Mouse (Mus musculus): ENCODE measurements around the gene D930048N14Rik. TPM values are rescaled to one million over a fixed set of nuclear protein-coding genes. Genes with fewer than 3 reads are reported as not detected.
"Not testable (repeated sequence)": the region's sequence is repeated elsewhere in the genome, so short reads cannot be mapped to it uniquely, and the experiment has no call there.

D930048N14Rik gene
- polyA plus RNA-seq (2017; shearing (Covaris generic)): under 1 TPM in 1 of 2 experiments, not detected in 1; 0.62 TPM

DNA sequence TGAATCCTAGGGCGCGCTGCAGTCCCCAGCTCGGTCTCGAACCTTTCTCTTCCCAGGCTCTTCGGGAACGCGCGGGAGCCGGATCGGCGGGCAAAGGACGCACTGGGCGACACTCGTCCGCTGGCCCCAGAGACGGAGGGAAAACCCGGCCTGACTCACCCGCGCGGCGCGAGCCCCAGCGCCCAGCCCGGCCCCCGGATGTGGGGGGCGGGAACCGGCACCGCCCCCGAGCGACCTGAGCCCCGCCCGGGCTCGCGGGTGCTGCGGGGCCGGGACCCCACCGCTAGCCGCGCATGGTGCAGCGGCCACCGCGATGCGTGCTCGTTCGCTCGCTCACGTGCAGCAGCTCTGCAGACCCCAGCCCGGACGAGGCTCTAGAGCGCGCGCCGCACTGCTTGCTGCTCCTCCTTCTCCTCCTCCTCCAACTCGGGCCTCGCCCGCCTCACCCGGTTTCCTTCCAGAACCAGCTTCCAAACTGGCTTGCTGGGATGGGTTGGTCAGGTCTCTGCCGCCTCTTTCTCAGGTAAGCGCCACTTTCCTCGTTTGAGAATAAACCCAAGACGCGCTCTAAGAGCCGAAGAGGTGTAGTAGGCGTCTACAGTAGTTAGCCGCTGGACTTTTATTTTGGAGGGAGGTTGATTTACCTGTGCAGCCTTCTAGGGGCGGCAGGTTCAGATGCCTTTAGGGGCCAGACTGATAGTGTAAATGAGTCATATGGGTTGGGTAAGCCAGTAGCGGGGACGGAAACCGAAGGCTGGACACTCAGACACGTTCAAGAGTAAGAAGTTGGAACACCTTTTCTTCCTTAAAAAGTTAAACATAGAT lies at the start of gene D930048N14Rik, which contains the start of gene N4bp3:
Gene D930048N14Rik, plus strand, starts transcription at position 264 of the 825 bp plus-strand sequence.
Gene N4bp3, minus strand, starts transcription at position 152 of the 825 bp plus-strand sequence.
- peak; percentile 89 for ATAC-seq

DNA sequence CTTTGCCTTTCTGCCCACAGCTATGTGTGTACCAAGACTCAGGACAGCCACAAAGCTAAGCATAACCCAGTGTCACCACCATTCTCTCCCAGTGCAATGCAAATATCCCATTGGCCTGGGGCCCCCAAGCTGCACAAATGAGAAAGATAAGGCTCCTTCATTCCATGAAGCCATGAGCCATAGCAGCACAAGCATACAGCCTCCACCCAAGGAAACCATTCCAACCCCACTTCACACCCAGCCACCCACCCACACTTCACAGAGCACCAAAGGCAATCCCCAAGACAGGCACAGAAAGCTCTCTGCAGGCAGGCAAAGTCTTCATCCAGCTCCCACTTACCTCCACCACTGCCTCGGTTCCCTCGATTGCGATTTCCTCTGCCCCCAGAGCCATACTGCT lies 48.5 kb upstream of the D930048N14Rik start:
- ATAC-seq: no peak

DNA sequence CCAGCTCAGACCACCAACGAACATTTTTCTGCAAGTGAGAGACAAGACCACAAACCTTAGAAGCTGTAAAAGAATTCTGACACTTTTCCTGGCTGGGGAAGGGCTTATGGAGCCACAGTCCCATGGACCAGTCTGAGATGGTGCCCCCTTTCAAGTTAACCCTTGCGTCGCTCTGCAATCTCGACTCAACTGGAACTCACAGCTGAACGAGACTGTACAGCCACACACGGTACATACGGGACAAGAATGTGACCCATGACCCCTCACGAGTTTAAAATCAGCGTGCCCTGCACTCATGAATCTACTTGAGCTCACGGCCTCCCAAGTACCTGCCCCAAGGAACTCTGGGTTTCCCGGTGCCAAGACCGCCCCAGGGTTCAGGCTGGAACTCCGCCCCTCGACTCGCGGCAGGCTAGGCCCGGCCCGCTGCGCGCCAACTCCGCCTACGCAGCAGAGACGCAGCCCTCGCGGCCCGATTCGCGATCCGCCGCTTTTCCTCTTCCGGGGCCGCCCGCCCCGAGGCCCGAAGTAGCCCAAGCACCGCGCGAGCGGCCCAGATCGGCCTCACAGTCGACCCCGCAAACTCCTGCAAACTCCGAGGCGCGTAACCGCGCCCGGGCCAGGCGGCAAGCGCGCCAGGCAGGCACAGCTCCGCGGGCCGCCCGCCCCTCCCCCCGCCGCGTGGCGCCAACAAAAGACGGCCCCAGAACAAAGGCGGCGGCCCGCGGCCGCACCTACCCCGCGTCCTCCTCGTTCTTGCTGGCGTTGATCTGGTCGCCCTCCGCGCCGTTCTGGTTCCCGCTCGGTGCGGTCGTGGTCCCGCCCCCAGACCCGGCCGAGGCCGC lies 44.9 kb upstream of the D930048N14Rik start:
- peak; percentile 68 for ATAC-seq

DNA sequence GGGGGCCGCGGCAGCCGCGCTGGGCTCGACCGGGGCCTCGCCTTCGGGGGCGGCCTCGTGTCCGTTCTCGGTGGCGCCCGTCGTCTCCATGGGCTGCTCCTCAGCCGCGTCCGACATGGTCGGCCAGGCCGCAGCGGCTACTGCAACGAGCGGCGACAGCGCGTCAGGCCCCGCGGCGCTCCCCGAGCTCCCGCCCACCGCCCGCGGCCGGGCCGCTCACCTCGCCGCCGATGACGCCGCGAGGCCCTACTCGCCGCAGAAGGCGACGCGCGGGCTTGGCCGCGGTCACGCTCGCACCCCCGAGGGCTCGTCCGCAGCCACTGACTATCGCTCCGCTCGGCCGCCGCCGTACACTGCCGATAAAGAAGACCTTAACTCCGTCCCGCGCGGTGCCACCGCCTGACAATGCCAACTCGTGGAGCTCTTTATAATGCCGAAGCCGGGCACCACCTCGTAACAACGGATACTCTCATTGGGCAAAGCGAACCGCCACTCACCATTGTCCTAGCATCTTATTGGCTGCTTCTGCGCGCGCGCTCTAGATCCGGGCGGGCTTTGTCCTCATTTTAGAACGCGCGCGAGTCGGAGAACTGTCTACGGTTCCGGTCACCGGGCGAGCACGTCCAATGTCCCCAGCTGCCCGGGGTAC lies 44.2 kb upstream of the D930048N14Rik start, which contains the start of gene Hnrnpab:
Gene Hnrnpab, minus strand, starts transcription at position 401 of the 649 bp plus-strand sequence.
- peak; percentile 83 for ATAC-seq

DNA sequence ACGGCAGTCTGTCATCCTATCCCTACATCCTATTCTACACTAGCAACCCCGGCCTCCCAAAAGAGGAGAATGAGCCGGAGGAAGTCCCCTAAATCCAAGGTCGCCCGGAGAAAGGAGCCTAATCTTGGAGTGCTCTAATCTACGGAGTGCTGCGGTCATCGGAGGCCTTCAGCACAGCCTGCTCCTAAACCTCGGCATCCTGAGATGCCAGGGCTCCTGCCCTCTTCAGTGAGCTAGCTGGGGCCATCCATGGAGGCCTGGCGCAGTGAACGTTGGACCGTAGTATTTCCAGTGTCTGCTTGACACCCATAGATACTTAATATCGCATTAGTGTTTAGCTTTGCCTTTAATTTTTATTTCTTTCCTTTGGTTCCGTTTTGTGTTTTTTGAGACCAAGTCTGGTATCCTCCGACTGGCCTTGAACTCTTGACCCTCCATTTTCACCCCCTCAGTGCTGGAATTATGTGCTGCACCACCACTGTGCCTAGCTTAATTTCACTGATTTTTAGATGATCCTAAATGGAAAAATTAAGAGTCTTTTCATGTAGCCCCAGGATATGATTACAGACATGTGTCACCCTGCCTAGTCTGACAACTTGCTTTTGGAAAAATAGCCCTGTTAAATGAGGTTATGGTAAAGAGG lies 43.5 kb upstream of the D930048N14Rik start:
- ATAC-seq: peak; percentile 22

DNA sequence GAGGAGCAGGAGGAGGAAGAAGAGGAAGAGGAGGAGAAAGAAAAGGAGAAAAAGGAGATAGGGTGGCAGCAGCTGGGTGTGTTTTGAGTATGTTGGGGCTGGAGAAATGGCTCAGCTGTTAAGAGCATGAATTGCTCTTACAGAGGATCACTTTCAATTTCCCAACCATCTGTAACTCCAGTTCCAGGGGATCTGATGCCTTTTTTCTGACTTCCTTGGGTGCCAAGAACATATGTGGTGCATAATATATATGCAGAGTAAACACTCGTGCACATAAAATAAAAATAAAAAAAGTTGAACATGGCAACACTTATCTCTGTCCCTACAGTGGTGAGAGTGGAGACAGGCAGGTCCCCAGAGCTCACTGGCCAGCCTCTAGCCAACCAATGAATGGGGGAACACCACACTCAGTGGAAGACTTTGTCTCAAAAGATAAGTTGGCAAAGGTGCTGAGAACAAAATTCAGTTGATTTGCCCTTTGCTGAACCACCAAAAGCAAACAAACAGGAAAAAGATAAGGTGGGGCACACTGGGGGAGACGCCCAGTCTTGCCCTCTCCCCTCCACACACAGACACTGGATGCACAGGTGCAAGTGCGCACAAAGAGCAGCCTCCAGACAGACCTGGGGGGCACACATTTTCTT lies 41.4 kb upstream of the D930048N14Rik start:
- ATAC-seq: no peak

DNA sequence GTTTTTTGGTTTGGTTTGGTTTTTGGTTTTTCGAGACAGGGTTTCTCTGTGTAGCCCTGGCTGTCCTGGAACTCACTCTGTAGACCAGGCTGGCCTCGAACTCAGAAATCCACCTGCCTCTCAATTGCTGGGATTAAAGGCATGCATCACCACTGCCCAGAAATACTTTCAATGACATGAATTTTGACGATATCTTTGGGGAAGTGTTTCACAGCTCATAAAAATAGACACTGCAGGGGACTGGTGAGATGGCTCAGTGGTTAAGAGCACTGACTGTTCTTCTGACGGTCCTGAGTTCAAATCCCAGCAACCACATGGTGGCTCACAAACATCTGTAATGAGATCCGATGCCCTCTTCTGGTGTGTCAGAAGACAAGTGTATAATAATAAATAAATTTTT lies 40.8 kb upstream of the D930048N14Rik start:
- not testable (repeated sequence) for ATAC-seq

DNA sequence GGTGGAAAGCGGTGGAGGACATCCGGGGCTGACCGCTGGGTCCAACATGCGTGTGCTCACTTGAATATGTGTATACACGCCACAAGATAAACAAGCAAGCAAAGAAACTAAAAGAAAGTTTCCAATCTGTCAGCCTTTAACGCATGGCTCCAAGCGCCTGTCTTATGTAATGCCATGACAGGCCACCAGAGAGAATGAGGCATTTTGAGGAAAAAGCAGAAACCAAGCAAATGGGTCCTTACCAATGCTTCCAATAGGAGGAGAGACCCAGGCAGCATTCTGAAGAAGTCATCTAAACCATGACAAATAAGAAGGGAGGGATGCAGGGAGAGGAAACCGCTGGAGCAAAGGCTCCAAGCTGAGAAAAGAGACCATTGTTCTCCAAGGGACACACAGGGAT lies 36.5 kb upstream of the D930048N14Rik start:
- no peak for ATAC-seq

DNA sequence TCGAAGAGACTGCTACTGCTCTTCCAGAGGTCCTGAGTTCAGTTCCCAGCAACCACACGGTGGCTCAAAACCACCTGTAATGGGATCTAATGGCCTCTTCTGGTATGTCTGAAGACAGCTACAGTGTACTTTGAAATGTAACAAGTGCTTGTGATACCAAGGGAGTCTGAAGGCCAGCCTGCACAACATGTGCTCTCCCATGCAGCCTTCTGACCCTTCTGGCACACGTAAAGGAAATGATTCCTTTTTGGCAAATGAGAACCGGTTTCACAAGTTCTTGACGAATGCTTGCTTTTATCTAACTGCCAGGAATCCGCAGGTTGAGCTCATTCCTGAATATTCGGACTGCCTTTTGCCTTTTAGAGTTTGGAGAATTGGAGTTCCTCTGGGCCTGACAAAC lies 35.6 kb upstream of the D930048N14Rik start:
- no peak for ATAC-seq

DNA sequence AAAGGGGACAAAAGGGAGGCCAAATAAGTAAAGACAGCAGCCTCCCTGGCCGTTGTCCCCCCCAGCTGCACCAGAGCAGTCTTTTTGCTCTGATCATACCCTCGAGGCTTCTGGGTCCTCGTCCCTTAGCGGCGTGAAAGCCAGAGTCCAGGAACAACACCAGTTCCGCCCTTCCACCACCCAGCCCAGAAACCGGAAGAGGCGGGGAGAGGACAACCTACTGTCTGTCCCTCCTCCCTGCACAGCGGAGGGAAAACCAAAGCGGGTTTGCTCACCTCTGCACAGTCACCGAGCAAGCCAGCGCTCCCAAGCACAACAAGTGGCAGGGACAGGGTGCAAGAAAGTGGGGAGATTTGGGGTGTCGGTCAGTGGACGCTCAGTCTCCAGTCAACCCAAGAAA lies 35.2 kb upstream of the D930048N14Rik start:
- peak; percentile 74 for ATAC-seq

DNA sequence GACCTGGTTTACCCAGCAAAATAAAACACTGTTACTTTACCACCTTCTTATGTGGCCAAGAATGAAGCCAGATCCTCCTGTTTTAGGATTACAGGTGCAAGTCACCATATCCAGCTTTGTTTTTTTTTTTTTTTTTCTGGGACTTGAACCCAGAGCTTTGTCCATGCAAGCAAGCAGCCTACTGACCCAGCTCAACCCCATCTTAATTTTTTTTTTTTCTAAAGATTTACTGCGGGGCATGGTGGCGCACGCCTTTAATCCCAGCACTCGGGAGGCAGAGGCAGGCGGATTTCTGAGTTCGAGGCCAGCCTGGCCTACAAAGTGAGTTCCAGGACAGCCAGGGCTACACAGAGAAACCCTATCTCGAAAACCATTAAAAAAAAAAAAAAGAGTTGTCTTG lies 34.6 kb upstream of the D930048N14Rik start:
- ATAC-seq: not testable (repeated sequence)

DNA sequence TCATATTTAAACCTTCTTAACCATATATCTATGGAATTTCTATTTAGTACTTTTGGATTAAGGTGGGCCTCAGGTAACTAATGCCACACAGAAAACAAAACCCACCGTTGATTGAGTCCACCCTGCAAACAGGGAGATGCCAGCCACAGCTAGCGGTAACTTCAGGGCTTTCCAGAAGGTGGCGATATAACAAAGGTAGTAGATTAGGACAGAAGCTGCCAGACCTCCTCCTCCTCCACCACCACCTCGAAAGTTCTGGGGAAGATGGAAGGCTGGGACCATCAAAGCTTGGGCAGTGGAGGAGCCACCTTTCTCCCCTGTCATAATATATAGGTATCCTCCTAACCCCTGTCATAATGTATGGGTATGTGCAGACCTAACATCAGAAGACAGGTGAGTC lies 33.1 kb upstream of the D930048N14Rik start:
- peak; percentile 30 for ATAC-seq

DNA sequence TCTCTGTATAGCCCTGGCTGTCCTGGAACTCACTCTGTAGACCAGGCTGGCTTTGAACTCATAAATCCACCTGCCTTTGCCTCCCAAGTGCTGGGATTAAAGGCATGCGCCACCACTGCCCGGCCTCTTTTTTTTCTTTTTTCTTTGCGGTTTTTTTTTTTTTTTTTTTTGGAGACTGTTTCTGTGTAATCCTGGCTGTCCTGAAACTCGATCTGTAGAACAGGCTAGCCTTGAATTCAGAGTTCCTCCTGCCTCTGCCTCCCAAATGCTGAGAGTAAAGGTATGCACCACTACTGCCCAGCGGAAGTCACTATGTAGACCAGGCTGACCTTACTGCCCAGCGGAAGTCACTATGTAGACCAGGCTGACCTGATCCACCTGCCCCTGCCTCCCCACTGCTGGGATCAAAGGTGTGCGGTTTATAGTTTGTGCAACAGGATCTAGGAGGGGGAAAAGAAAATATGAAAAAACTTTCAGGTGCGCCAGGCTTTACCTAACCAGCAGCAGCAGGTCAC lies 31.8 kb upstream of the D930048N14Rik start:
- no peak for ATAC-seq

DNA sequence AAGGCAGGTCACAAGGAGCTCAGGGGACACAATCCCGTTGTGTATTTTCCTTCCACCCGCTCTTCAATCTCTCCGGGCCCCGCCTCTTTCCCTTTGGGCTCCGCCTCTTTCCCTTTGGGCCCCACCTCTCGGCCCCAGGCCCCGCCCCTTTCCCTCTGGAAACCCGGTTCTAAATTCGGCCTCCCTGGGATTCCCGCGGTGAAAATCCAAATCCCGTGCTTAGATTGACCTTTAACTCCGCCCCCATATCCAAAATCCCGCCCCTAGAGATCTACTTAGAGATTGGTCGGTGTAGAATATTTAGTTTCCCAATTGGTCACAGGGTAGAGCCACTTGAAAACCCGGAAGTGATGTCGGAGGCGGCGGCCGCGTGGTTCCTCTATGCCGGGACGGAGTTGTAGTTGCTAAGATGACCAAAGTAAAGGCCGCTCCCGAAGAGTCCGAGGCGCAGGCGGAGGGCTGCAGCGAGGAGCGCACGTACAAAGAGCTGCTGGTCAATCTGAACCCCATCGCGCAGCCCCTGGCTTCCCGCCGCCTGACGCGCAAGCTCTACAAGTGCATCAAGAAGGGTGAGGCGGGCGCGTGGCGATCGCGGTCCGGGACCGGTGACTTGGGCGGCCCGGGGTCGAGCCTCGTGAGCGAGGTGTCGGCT lies 31.2 kb upstream of the D930048N14Rik start, which contains the start of gene Nhp2:
Gene Nhp2, plus strand, starts transcription at position 327 of the 652 bp plus-strand sequence.
- peak; percentile 87 for ATAC-seq

DNA sequence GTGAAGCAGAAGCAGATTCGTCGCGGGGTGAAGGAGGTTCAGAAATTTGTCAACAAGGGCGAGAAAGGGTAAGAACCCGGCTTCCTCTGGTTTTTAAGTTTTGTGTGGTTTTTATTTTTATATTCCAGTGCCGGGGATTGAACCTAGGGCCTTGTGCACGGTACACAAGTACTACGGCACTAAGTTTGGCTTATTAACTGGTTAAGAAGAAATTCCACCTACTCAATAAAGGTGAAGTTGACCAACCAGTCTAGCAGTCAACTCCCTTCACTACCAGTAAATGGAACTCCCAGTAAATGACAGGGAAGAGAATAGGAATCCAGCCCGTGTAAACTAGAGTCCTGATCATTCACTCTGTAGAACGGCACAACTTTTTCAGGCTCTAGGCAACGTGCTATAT lies 30.7 kb upstream of the D930048N14Rik start:
- no peak for ATAC-seq

DNA sequence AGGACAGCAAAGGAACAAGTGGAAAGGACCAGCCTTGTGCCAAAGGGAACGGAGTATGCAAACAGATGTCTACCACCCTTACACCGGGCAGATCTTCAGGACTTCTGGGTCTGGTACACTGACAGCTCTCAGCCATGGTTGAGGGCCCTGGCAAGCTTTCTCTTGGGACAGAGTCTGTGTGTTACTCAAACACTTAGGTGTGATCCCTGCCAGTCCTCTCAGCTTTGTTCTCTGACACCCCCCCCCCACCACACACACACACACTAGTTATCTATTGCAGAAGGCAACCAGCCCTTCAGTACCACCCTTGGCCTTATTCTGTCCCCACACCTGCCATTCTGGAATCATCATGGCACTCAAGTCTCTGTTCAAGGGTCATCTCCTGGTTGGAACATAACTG lies 29.0 kb upstream of the D930048N14Rik start:
- no peak for ATAC-seq

DNA sequence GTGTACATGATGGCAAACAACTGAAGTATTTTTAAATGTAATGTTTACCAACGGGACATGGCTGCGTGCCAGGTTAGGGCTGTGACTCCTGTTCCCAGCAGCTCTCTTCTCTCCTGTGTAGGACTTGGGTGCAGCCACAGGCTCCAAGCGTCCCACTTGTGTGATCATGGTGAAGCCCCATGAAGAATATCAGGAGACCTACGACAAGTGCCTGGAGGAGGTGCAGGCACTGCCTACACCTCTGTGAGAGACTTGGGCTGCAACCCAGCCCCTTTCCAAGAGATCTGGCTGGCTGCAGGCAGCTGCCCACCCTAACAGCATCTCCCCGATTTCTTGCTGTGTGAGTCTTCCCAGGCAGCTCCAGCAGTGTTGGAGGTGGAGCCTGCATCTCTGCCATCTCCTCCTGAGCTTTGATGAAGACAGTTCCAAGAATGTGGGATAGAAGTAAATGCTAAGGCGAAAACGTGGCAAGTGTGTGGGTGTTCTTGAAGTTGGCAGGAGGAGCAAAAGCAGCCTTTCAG lies 27.7 kb upstream of the D930048N14Rik start:
- no peak for ATAC-seq

DNA sequence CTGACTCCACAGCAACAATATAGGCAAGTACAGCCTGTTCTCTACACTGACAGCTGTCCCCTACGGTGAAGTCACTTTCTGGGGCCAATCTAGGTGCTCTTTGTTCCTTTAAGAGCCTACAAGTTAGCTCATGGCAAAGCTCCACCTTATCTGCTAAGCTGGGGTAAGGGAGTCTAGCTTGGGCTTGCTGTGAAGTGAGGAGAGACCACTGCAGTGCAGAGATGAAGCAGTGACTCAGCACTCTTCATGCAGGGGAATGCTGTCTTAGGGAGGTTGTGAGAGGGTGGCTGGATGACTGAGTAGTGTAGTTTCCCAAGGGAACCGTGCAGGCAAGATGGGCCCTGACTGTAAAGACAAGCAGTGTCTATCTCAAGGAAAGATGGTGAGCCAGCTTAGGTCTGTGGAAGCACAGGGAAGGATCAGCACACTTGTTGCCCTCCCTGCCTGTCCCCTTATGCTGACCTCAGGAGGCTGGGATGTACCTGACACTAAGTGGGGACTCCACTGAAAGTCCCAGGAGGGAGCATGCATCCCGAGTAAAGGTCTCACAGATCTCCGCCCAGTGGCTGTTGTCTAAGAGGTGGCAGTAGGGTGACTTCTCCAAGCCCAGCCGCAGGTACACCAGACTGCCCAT lies 25.4 kb upstream of the D930048N14Rik start:
- no peak for ATAC-seq

DNA sequence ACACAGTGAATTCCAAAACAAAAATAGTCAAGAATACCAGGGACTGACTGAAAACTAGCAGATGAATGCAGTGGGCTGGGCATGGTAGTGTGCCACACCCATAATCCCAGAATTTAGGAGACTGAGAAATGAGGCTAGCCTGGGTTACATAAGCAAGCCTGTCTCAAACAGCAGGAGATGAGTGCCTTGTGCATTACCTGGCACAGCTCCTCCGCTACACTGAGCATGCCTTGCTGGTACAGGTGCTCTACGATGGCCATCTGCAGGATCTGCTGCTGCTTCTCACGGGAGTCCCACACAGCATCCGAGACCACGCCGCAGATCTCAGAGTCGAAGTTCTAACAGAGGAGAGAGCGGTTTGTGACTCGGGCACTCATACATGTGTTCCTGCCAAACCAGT lies 23.3 kb upstream of the D930048N14Rik start:
- ATAC-seq: no peak

DNA sequence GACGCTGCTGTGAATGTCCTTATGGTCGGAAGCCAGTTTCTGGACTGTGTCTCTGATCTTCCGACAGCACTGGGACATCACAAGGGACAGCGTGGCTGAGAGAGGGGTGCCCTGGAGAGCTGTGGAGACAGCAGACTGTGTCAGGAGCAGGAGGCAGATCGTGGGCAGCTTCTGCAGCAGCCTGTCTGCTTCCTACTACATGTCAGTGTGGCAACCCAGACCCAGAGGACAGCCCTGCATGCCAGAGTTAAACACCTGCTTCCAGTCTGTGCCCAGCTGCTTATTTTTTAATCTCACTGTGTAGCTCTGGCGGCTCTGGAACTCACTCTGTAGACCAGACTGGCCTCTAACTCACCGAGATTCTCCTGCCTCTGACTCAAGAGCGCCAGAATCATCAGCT lies 22.8 kb upstream of the D930048N14Rik start:
- ATAC-seq: no peak

All from CD4-positive, CD25-positive, alpha-beta regulatory T cell, adult 4 months (primary cell).